Mouse (Mus musculus) embryonic fibroblast, embryonic 13.5 days (primary cell): ENCODE results near the gene Tmem220.

Experiments used
- CTCF ChIP-seq: IDR thresholded peaks from 2 replicates; pipeline ENCODE4 v1.5.1; 2011; ENCODE audit warnings: mild to moderate bottlenecking, control low read depth, low read length, moderate library complexity, borderline replicate concordance; ENCODE audit not compliant: insufficient read depth
- POLR2A ChIP-seq: IDR thresholded peaks from 2 replicates; pipeline ENCODE4 v1.6.1; 2011; ENCODE audit warnings: low read depth, mild to moderate bottlenecking, control low read depth, low read length, moderate library complexity

DNA sequence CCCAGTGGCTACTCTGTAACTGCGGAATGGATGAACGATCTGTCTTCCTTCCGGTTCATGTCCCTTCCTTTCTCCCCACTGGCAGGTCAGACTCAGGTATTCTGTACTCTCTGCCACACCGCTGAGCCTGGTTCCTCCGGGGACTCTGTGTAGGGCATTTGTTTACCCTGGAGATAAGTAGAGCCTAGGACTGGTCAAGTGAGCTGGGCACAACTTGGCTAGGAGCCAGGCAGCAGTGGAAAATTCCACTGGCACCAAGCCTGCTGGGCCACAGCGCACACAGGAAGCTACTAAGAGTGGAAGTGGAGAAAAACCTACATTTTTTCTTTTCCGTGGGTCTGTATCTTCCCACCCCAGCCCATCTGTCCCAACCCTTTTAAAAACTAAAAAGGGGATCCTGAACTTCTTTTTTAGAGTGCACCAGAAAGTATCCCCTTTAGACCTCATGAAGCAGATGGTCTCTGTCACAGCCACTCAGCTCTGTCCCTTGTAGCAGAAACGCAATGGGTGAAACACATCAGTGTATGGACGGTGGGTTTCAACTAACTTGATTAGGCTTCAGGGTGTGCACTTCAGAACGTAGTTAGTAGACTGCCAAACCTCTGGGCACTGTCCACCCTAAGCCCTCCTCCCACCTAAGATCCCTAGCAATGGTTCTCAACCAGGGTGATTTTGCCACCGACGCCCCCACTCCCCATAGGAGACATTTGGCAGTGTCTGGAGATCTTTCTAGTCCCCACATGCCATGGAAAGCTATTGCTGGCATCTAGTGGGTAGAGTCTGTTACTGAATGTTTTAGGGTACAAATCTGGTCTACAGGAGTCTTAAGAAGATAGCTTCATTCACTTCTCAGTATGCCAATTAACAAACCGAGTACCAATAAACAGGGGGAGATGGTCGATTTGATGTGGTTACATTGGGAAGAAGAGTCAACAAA, 26.2 kb upstream of the Tmem220 start:
- TF ChIP-seq POLR2A (no peak), CTCF (no peak)
